In genomic region chr19:29112662-29113061, GRCm38 (mm10) we compare ENCODE assay signal across 10 mouse cellular contexts. TPM values are rescaled to one million over a fixed set of nuclear protein-coding genes. Genes with fewer than 3 reads are reported as not detected.
DNase-seq lines count a peak whose midpoint lies in the region; ATAC-seq lines count a peak whose summit lies in the region.
"Had no signal": no experiment of that assay in that cellular context is flagged by ENCODE, and none has a peak within 500 bp of the region (broad histone marks: within the 10 kb centered on the region; RNA-seq: fewer than 3 reads in every experiment).

No protein-coding gene starts in this region.

- no peak for ATAC-seq in megakaryocyte, adult 5-6 weeks (ENCODE audit: poor library complexity, severe bottlenecking)
- ATAC-seq: forebrain, postnatal 0 days; intestine, embryonic 16.5 days had no signal

- intact Hi-C loops in left cerebral cortex, postnatal 36 days (cut with DNase I): no loop called here

- peak; percentile 31 for DNase-seq in urinary bladder, postnatal 14 days (ENCODE audit: low spot score)
- DNase-seq in urinary bladder, postnatal 4 days (ENCODE audit: low spot score in 2 of 2): no peak
- DNase-seq in gastrocnemius, postnatal 10 days: peak; percentile 43
- DNase-seq in kidney, postnatal 10 days: peak; percentile 65
- DNase-seq in left cerebral cortex, postnatal 36 days (ENCODE audit: low spot score in 2 of 2): no peak
- DNase-seq in embryo, embryonic 10.5 days (ENCODE audit: low spot score): no peak
- DNase-seq: cerebellum, adult 9-11 months; forebrain, postnatal 0 days had no signal

RNA-seq across cellular contexts. Expression of gene Rcl1, which starts 11.5 kb away (rescaled TPM):
- 10 to 100 TPM; 12.3 to 12.4 TPM for total RNA-seq in gastrocnemius, postnatal 10 days (2021)
- 10 to 100 TPM; 14.2 to 16.8 TPM for total RNA-seq in left cerebral cortex, postnatal 36 days (2021)
- 3.2 and 5.0 TPM in 2 replicates for total RNA-seq in megakaryocyte, adult 5-6 weeks (2015)
- 11.7 TPM in 2 replicates for total RNA-seq in megakaryocyte, adult 5-6 weeks (2017)

Comparison
In these comparisons a context has a peak if more than half of its experiments do, and no peak if none do; other contexts are left out.
1. DNase-seq: peak in urinary bladder, postnatal 14 days (single experiment), gastrocnemius, postnatal 10 days (single experiment) and kidney, postnatal 10 days (single experiment); none in urinary bladder, postnatal 4 days (0 of 2), left cerebral cortex, postnatal 36 days (0 of 2) and embryo, embryonic 10.5 days (single experiment).